13 mouse cellular contexts compared by ENCODE assay signal in genomic region chr15:7099406-7099805, GRCm38 (mm10).
"Had no signal": no experiment of that assay in that cellular context is flagged by ENCODE, and none has a peak within 500 bp of the region (broad histone marks: within the 10 kb centered on the region; RNA-seq: fewer than 3 reads in every experiment).

No protein-coding gene starts in this region.

- H3K27ac ChIP-seq: liver, embryonic 14.5 days; midbrain, embryonic 12.5 days; neural tube, embryonic 12.5 days; stomach, embryonic 15.5 days; stomach, postnatal 0 days had no signal

- H3K27me3 ChIP-seq: midbrain, embryonic 12.5 days; neural tube, embryonic 12.5 days; stomach, embryonic 15.5 days had no signal

- H3K4me3 ChIP-seq: midbrain, embryonic 12.5 days; neural tube, embryonic 12.5 days; stomach, embryonic 15.5 days had no signal

- DNase-seq: lung, adult 2 months; lung, postnatal 10 days; lung, postnatal 4 days; midbrain, embryonic 14.5 days; right cerebral cortex, postnatal 14 days; thymus, adult 2 months; thymus, postnatal 25 days; thymus, postnatal 4 days had no signal

- H3K4me1 ChIP-seq: midbrain, embryonic 12.5 days; neural tube, embryonic 12.5 days; stomach, embryonic 15.5 days had no signal

- H3K9me3 ChIP-seq: midbrain, embryonic 12.5 days; neural tube, embryonic 12.5 days; stomach, embryonic 15.5 days had no signal

- H3K36me3 ChIP-seq: midbrain, embryonic 12.5 days; neural tube, embryonic 12.5 days; stomach, embryonic 15.5 days had no signal

- H3K4me2 ChIP-seq: midbrain, embryonic 12.5 days; neural tube, embryonic 12.5 days; stomach, embryonic 15.5 days had no signal

- H3K9ac ChIP-seq: liver, embryonic 14.5 days; midbrain, embryonic 12.5 days; neural tube, embryonic 12.5 days; stomach, embryonic 15.5 days had no signal
